Mouse (Mus musculus): ENCODE results near the gene Gm17949. TPM values are rescaled to one million over a fixed set of nuclear protein-coding genes. Genes with fewer than 3 reads are reported as not detected.
"Not testable (repeated sequence)": the region's sequence is repeated elsewhere in the genome, so short reads cannot be mapped to it uniquely, and the experiment has no call there.

The Gm17949 gene
- polyA plus RNA-seq, 2 experiments: not detected

DNA sequence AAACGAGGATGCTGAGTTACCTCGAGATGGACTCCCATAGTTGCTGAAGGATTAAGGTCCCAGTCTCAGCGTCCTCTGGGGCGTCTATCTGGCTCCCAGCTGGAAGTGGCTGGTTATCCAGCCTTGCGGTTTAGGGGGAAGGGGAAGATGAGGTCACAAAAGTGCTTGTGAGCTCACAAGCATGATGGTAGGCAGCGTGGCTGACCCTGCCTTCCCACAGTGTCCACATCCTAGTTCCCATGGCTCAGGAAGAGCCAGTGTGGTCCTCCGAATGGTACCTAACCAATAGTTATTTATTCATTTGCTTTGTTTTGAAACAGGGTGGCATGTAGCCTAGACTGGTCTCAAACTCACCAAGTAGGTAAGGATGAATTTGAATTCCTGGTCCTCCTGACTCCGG, 30.3 kb downstream of the Gm17949 start, which contains the start of gene Slc25a41:
Gene Slc25a41, minus strand, starts transcription at position 101 of the 400 bp plus-strand sequence.
- Histone ChIP-seq H3K9ac (replicated peaks) (no peak within 1 kb of the TSS), H3K27me3 (ENCODE audit: control insufficient read depth, insufficient read depth, low read length) (no peaks in the 10 kb centered on the region), H3K4me2 (ENCODE audit: low read depth) (no peak within 1 kb of the TSS), H3K36me3 (replicated peaks; ENCODE audit: control insufficient read depth, insufficient read depth, low read depth) (no peaks in the 10 kb centered on the region), H3K4me1 (replicated peaks; ENCODE audit: control insufficient read depth in 2 of 2, insufficient read depth in 2 of 2, low read length in 1 of 2) (no peaks in the 10 kb centered on the region), H3K9me3 (ENCODE audit: control insufficient read depth, low read length) (no peaks in the 10 kb centered on the region), H3K27ac (no peak within 1 kb of the TSS), H3K4me3 (ENCODE audit: insufficient read depth in 1 of 2, low read depth in 2 of 2, low read length in 2 of 2) (no peak within 1 kb of the TSS)
- TF ChIP-seq EP300 (IDR thresholded peaks at IDR 0.05; ENCODE audit: low read depth): no peak
- TF ChIP-seq CTCF (IDR thresholded peaks at IDR 0.05; ENCODE audit: low read depth): no peak
- ATAC-seq (ENCODE audit: insufficient read depth) (no peak), DNase-seq (ENCODE audit: low read depth in 3 of 3, low spot score in 3 of 3) (no peak)
- WGBS (ENCODE audit: insufficient replicate concordance): 50% methylated on average over 8 of the region's 8 CpGs

GRCm38 (mm10) chr17:57047406-57047805, 36.1 kb downstream of the Gm17949 start:
- ATAC-seq (ENCODE audit: insufficient read depth) (no peak), DNase-seq (ENCODE audit: low read depth in 3 of 3, low spot score in 3 of 3) (no peak)
- no peak overlapping the region for H3K9ac ChIP-seq (replicated peaks)
- no peak overlapping the region for H3K4me3 ChIP-seq (ENCODE audit: insufficient read depth in 1 of 2, low read depth in 2 of 2, low read length in 2 of 2)
- H3K36me3 ChIP-seq (replicated peaks; ENCODE audit: control insufficient read depth, insufficient read depth, low read depth): no peaks in the 10 kb centered on the region
- no peaks in the 10 kb centered on the region for H3K27me3 ChIP-seq (ENCODE audit: control insufficient read depth, insufficient read depth, low read length)
- H3K27ac ChIP-seq: no peak overlapping the region
- H3K9me3 ChIP-seq (ENCODE audit: control insufficient read depth, low read length): no peaks in the 10 kb centered on the region
- TF ChIP-seq EP300 (IDR thresholded peaks at IDR 0.05; ENCODE audit: low read depth) (no peak), CTCF (IDR thresholded peaks at IDR 0.05; ENCODE audit: low read depth) (no peak)
- H3K4me2 ChIP-seq (ENCODE audit: low read depth): no peak overlapping the region
- whole genome bisulfite sequencing (ENCODE audit: insufficient replicate concordance): 38% methylated on average over 5 of the region's 5 CpGs
- H3K4me1 ChIP-seq (replicated peaks; ENCODE audit: control insufficient read depth in 2 of 2, insufficient read depth in 2 of 2, low read length in 1 of 2): no peaks in the 10 kb centered on the region

GRCm38 (mm10) chr17:57048816-57049215, 37.5 kb downstream of the Gm17949 start:
- H3K36me3 ChIP-seq (replicated peaks; ENCODE audit: control insufficient read depth, insufficient read depth, low read depth): no peaks in the 10 kb centered on the region
- no peak for ATAC-seq (ENCODE audit: insufficient read depth)
- TF ChIP-seq CTCF (IDR thresholded peaks at IDR 0.05; ENCODE audit: low read depth): no peak
- no peak for TF ChIP-seq EP300 (IDR thresholded peaks at IDR 0.05; ENCODE audit: low read depth)
- H3K9ac ChIP-seq (replicated peaks): no peak overlapping the region
- no peaks in the 10 kb centered on the region for H3K9me3 ChIP-seq (ENCODE audit: control insufficient read depth, low read length)
- H3K4me1 ChIP-seq (replicated peaks; ENCODE audit: control insufficient read depth in 2 of 2, insufficient read depth in 2 of 2, low read length in 1 of 2): no peaks in the 10 kb centered on the region
- no peak overlapping the region for H3K27ac ChIP-seq
- no peak overlapping the region for H3K4me3 ChIP-seq (ENCODE audit: insufficient read depth in 1 of 2, low read depth in 2 of 2, low read length in 2 of 2)
- WGBS (ENCODE audit: insufficient replicate concordance): 70% methylated on average over 3 of the region's 3 CpGs
- H3K27me3 ChIP-seq (ENCODE audit: control insufficient read depth, insufficient read depth, low read length): no peaks in the 10 kb centered on the region
- no peak overlapping the region for H3K4me2 ChIP-seq (ENCODE audit: low read depth)
- DNase-seq (ENCODE audit: low read depth in 3 of 3, low spot score in 3 of 3): no peak

GRCm38 (mm10) chr17:57051679-57052078, 40.4 kb downstream of the Gm17949 start:
- H3K4me2 ChIP-seq (ENCODE audit: low read depth); H3K4me3 ChIP-seq (ENCODE audit: insufficient read depth in 1 of 2, low read depth in 2 of 2, low read length in 2 of 2); DNase-seq (ENCODE audit: low read depth in 3 of 3, low spot score in 3 of 3); H3K27ac ChIP-seq; H3K9ac ChIP-seq (replicated peaks); H3K9me3 ChIP-seq (ENCODE audit: control insufficient read depth, low read length); H3K36me3 ChIP-seq (replicated peaks; ENCODE audit: control insufficient read depth, insufficient read depth, low read depth); H3K27me3 ChIP-seq (ENCODE audit: control insufficient read depth, insufficient read depth, low read length); ATAC-seq (ENCODE audit: insufficient read depth); H3K4me1 ChIP-seq (replicated peaks; ENCODE audit: control insufficient read depth in 2 of 2, insufficient read depth in 2 of 2, low read length in 1 of 2): not testable (repeated sequence)
- 52% methylated on average over 4 of the region's 4 CpGs for WGBS (ENCODE audit: insufficient replicate concordance)
- TF ChIP-seq CTCF (IDR thresholded peaks at IDR 0.05; ENCODE audit: low read depth): peak; percentile 50

GRCm38 (mm10) chr17:57056246-57056645, 45.0 kb downstream of the Gm17949 start:
- ATAC-seq (ENCODE audit: insufficient read depth) (no peak), DNase-seq (ENCODE audit: low read depth in 3 of 3, low spot score in 3 of 3) (no peak)
- H3K4me3 ChIP-seq (ENCODE audit: insufficient read depth in 1 of 2, low read depth in 2 of 2, low read length in 2 of 2): no peak overlapping the region
- peaks cover 11% of the 10 kb centered on the region for H3K27me3 ChIP-seq (ENCODE audit: control insufficient read depth, insufficient read depth, low read length)
- no peaks in the 10 kb centered on the region for H3K36me3 ChIP-seq (replicated peaks; ENCODE audit: control insufficient read depth, insufficient read depth, low read depth)
- H3K4me1 ChIP-seq (replicated peaks; ENCODE audit: control insufficient read depth in 2 of 2, insufficient read depth in 2 of 2, low read length in 1 of 2): peaks cover 5 to 6% of the 10 kb centered on the region in 2 experiments; a peak in 3 of 4 replicates
- no peak overlapping the region for H3K4me2 ChIP-seq (ENCODE audit: low read depth)
- 54% methylated on average over 3 of the region's 3 CpGs for WGBS (ENCODE audit: insufficient replicate concordance)
- no peak overlapping the region for H3K27ac ChIP-seq
- no peak overlapping the region for H3K9ac ChIP-seq (replicated peaks)
- H3K9me3 ChIP-seq (ENCODE audit: control insufficient read depth, low read length): no peaks in the 10 kb centered on the region
- TF ChIP-seq EP300 (IDR thresholded peaks at IDR 0.05; ENCODE audit: low read depth) (no peak), CTCF (IDR thresholded peaks at IDR 0.05; ENCODE audit: low read depth) (no peak)

Measured in liver, embryonic 14.5 days (tissue).